Mouse (Mus musculus): Measurements from ENCODE around the gene Cxcl2. TPM values are rescaled to one million over a fixed set of nuclear protein-coding genes. Genes with fewer than 3 reads are reported as not detected.
A peak's percentile ranks its signal among the peaks of the same experiment; 100 is the strongest.

The Cxcl2 gene
- total and polyA plus RNA-seq, 3 experiments = 0.21 to 0.47 TPM; not detected in 1

DNA sequence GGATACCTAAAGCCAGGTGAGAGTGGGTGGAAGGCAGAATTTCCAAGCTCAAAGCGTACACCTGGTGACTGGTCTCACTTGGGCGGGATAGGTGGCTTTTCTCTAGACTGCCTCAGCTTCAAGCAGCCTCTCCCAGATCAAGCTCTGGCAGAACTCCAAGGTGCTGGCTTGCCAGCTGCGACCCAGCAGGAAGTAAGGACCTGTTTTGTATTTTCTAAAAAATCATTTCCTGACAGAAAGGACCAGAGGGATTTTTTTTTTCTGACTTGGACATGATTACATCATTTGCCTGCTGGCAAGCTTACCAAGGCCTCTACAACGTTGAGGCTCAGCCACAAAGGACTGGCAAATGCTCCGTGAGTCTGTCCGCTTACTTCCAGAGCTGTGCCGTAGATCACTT lies 3.5 kb upstream of the Cxcl2 start:
- Histone ChIP-seq H3K27me3 (replicated peaks) (no peaks in the 10 kb centered on the region), H3K4me2 (ENCODE audit: insufficient read depth, low read depth, poor library complexity, severe bottlenecking) (no peak overlapping the region), H3K9me3 (replicated peaks; ENCODE audit: low read length) (no peaks in the 10 kb centered on the region), H3K4me3 (replicated peaks in 1 of 3; ENCODE audit: low read depth in 2 of 3, low read length in 2 of 3, poor library complexity in 1 of 3) (no peak overlapping the region), H3K36me3 (replicated peaks in 1 of 2; ENCODE audit: control insufficient read depth in 1 of 2, insufficient read depth in 1 of 2, low read length in 1 of 2) (no peaks in the 10 kb centered on the region), H3K79me2 (replicated peaks; ENCODE audit: control insufficient read depth, extremely low read depth, insufficient read depth, poor library complexity, severe bottlenecking) (no peaks in the 10 kb centered on the region), H3K27ac (ENCODE audit: insufficient read depth, low read depth) (no peak overlapping the region), H3K9ac (ENCODE audit: insufficient read depth, low read depth) (no peak overlapping the region), H3K4me1 (ENCODE audit: control insufficient read depth in 1 of 2, insufficient read depth in 2 of 2) (peaks cover 5 to 31% of the 10 kb centered on the region in 2 experiments; a peak in 2 of 4 replicates)
- TF ChIP-seq MAZ (IDR thresholded peaks at IDR 0.05; ENCODE audit: low read depth, low read length) = no peak
- 0 out of 2 replicates have a peak, but pooled peaks have one; percentile 12 for TF ChIP-seq ZNF384 (IDR thresholded peaks at IDR 0.05; ENCODE audit: low read depth, low read length)
- dilution Hi-C loops (cut with MboI; ENCODE audit: extremely low pct_ligation_motif_present, extremely low pct_unique_long_range_greater_than_20kb, low sequenced_read_pairs) (no loop called here), in situ Hi-C loops (cut with MboI; ENCODE audit: low pct_ligation_motif_present, low pct_unique_long_range_greater_than_20kb, low sequenced_read_pairs) (loop anchor here (10.0 kb wide), 1 partner anchor 245 kb away; no protein-coding TSS in a partner anchor)
- no peak for DNase-seq (ENCODE audit: extremely low read depth)

- H3K27ac ChIP-seq (ENCODE audit: insufficient read depth, low read depth) = no peak overlapping the region
- in situ Hi-C loops (cut with MboI; ENCODE audit: low pct_ligation_motif_present, low pct_unique_long_range_greater_than_20kb, low sequenced_read_pairs) (loop anchor here (10.0 kb wide), 1 partner anchor 246 kb away; no protein-coding TSS in a partner anchor), dilution Hi-C loops (cut with MboI; ENCODE audit: extremely low pct_ligation_motif_present, extremely low pct_unique_long_range_greater_than_20kb, low sequenced_read_pairs) (no loop called here)
- DNase-seq (ENCODE audit: extremely low read depth) = no peak
- TF ChIP-seq ZC3H11A (IDR thresholded peaks at IDR 0.05; ENCODE audit: low read depth, low read length) = no peak
- H3K4me1 ChIP-seq (ENCODE audit: control insufficient read depth in 1 of 2, insufficient read depth in 2 of 2) = peaks cover 5 to 31% of the 10 kb centered on the region in 2 experiments; a peak in 2 of 4 replicates
- no peaks in the 10 kb centered on the region for H3K36me3 ChIP-seq (replicated peaks in 1 of 2; ENCODE audit: control insufficient read depth in 1 of 2, insufficient read depth in 1 of 2, low read length in 1 of 2)
- H3K4me2 ChIP-seq (ENCODE audit: insufficient read depth, low read depth, poor library complexity, severe bottlenecking) = no peak overlapping the region
- H3K4me3 ChIP-seq (replicated peaks in 1 of 3; ENCODE audit: low read depth in 2 of 3, low read length in 2 of 3, poor library complexity in 1 of 3) = no peak overlapping the region
- H3K9ac ChIP-seq (ENCODE audit: insufficient read depth, low read depth) = no peak overlapping the region
- no peaks in the 10 kb centered on the region for H3K79me2 ChIP-seq (replicated peaks; ENCODE audit: control insufficient read depth, extremely low read depth, insufficient read depth, poor library complexity, severe bottlenecking)
- no peaks in the 10 kb centered on the region for H3K9me3 ChIP-seq (replicated peaks; ENCODE audit: low read length)
- H3K27me3 ChIP-seq (replicated peaks) = no peaks in the 10 kb centered on the region
Measured at GRCm38 (mm10) chr5:90900688-90901087, 3.0 kb upstream of the Cxcl2 start.

- 0 out of 2 replicates have a peak overlapping the region, but pooled peaks have one; percentile 11 for H3K9ac ChIP-seq (ENCODE audit: insufficient read depth, low read depth)
- dilution Hi-C loops (cut with MboI; ENCODE audit: extremely low pct_ligation_motif_present, extremely low pct_unique_long_range_greater_than_20kb, low sequenced_read_pairs) = no loop called here
- peak overlapping the region in 2 of 3 experiments; percentile 25 to 46 for H3K4me3 ChIP-seq (replicated peaks in 1 of 3; ENCODE audit: low read depth in 2 of 3, low read length in 2 of 3, poor library complexity in 1 of 3)
- peak overlapping the region; percentile 96 for H3K4me2 ChIP-seq (ENCODE audit: insufficient read depth, low read depth, poor library complexity, severe bottlenecking)
- no peak overlapping the region for H3K27ac ChIP-seq (ENCODE audit: insufficient read depth, low read depth)
- H3K27me3 ChIP-seq (replicated peaks) = no peaks in the 10 kb centered on the region
- H3K4me1 ChIP-seq (ENCODE audit: control insufficient read depth in 1 of 2, insufficient read depth in 2 of 2) = peaks cover 5 to 31% of the 10 kb centered on the region in 2 experiments; a peak in 2 of 4 replicates
- TF ChIP-seq MAZ (IDR thresholded peaks at IDR 0.05; ENCODE audit: low read depth, low read length) (no peak), CHD2 (IDR thresholded peaks at IDR 0.05; ENCODE audit: low read length) (no peak), RCOR1 (conservative IDR thresholded peaks at IDR 0.05; ENCODE audit: low read depth, low read length) (no peak), HCFC1 (IDR thresholded peaks at IDR 0.05; ENCODE audit: low read depth, low read length) (no peak), PAX5 (IDR thresholded peaks at IDR 0.05; ENCODE audit: low read length) (no peak), EP300 (IDR thresholded peaks at IDR 0.05; ENCODE audit: low read length) (no peak), USF2 (conservative IDR thresholded peaks at IDR 0.05; ENCODE audit: low read depth, low read length) (no peak), POLR2A (IDR thresholded peaks at IDR 0.05; ENCODE audit: low read depth, low read length) (no peak), CTCF (conservative IDR thresholded peaks at IDR 0.05 in 1 of 2, IDR thresholded peaks at IDR 0.05 in 1 of 2; ENCODE audit: low read depth in 2 of 2, low read length in 2 of 2) (peak in 1 of 2 experiments; percentile 61; a peak in 2 of 4 replicates), ZC3H11A (IDR thresholded peaks at IDR 0.05; ENCODE audit: low read depth, low read length) (no peak), MAX (IDR thresholded peaks at IDR 0.05; ENCODE audit: low read length) (0 out of 2 replicates have a peak, but pooled peaks have one; percentile 12), MXI1 (IDR thresholded peaks at IDR 0.05; ENCODE audit: low read depth, low read length) (no peak), SMC3 (IDR thresholded peaks at IDR 0.05; ENCODE audit: low read depth, low read length) (no peak; the same call in 1 of the 2 replicates), IRF4 (IDR thresholded peaks at IDR 0.05; ENCODE audit: low read depth, low read length) (no peak), RAD21 (IDR thresholded peaks at IDR 0.05; ENCODE audit: low read depth, low read length) (peak; percentile 25), TBP (conservative IDR thresholded peaks at IDR 0.05; ENCODE audit: low read depth, low read length) (no peak), JUND (conservative IDR thresholded peaks at IDR 0.05; ENCODE audit: low read depth, low read length) (no peak), ETS1 (conservative IDR thresholded peaks at IDR 0.05; ENCODE audit: low read depth, low read length) (no peak), E2F4 (IDR thresholded peaks at IDR 0.05; ENCODE audit: insufficient replicate concordance, low read depth, low read length) (no peak), ZMIZ1 (IDR thresholded peaks at IDR 0.05; ENCODE audit: low read depth, low read length) (no peak), MYC (IDR thresholded peaks at IDR 0.05; ENCODE audit: low read depth, low read length) (peak; percentile 47; the same call in 1 of the 2 replicates)
- no peaks in the 10 kb centered on the region for H3K36me3 ChIP-seq (replicated peaks in 1 of 2; ENCODE audit: control insufficient read depth in 1 of 2, insufficient read depth in 1 of 2, low read length in 1 of 2)
- no peaks in the 10 kb centered on the region for H3K9me3 ChIP-seq (replicated peaks; ENCODE audit: low read length)
- H3K79me2 ChIP-seq (replicated peaks; ENCODE audit: control insufficient read depth, extremely low read depth, insufficient read depth, poor library complexity, severe bottlenecking) = no peaks in the 10 kb centered on the region
- in situ Hi-C loops (cut with MboI; ENCODE audit: low pct_ligation_motif_present, low pct_unique_long_range_greater_than_20kb, low sequenced_read_pairs) = loop anchor here (10.0 kb wide), 1 partner anchor 248 kb away; no protein-coding TSS in a partner anchor
- DNase-seq (ENCODE audit: extremely low read depth) = peak; percentile 49
Measured at GRCm38 (mm10) chr5:90902380-90903260, 1.1 kb upstream of the Cxcl2 start.

Data from CH12.LX (cell line).